Mouse (Mus musculus): ENCODE measurements at regions not wholly inside any gene's neighbourhood (a gene's known extent, or its start where the extent isn't known, plus 50 kb on each side); places are given as distances from the start of the nearest gene placed in this dataset.

- Histone ChIP-seq H3K4me1 (ENCODE audit: control insufficient read depth in 1 of 2, insufficient read depth in 2 of 2, low read length in 2 of 2) (no peaks in the 10 kb centered on the region), H3K9ac (ENCODE audit: control insufficient read depth, low read depth, low read length, poor library complexity, severe bottlenecking) (no peak overlapping the region), H3K4me3 (ENCODE audit: control insufficient read depth in 1 of 2, insufficient read depth in 1 of 2, low read depth in 2 of 2, low read length in 2 of 2) (no peak overlapping the region), H3K36me3 (ENCODE audit: control insufficient read depth in 1 of 2, insufficient read depth in 2 of 2, low read length in 2 of 2) (no peaks in the 10 kb centered on the region), H3K79me2 (ENCODE audit: control insufficient read depth, insufficient read depth, low read length, poor library complexity) (no peaks in the 10 kb centered on the region), H3K9me3 (replicated peaks; ENCODE audit: insufficient read depth, low read length) (no peaks in the 10 kb centered on the region), H3K27me3 (ENCODE audit: control insufficient read depth in 1 of 2, insufficient read depth in 2 of 2, low read length in 2 of 2) (no peaks in the 10 kb centered on the region), H3K27ac (ENCODE audit: control insufficient read depth, low read depth, low read length) (no peak overlapping the region)
- TF ChIP-seq POLR2AphosphoS2 (IDR thresholded peaks at IDR 0.05; ENCODE audit: low read length) (no peak), SMC3 (IDR thresholded peaks at IDR 0.05; ENCODE audit: low read depth, low read length) (no peak), RCOR1 (IDR thresholded peaks at IDR 0.05; ENCODE audit: low read depth, low read length) (no peak), JUND (IDR thresholded peaks at IDR 0.05; ENCODE audit: low read depth, low read length) (no peak), TAL1 (IDR thresholded peaks at IDR 0.05; ENCODE audit: low read length) (no peak), ZC3H11A (IDR thresholded peaks at IDR 0.05; ENCODE audit: low read depth, low read length) (no peak), GATA1 (IDR thresholded peaks at IDR 0.05; ENCODE audit: low read depth, low read length) (no peak), ZKSCAN1 (IDR thresholded peaks at IDR 0.05; ENCODE audit: low read depth, low read length) (no peak), CTCF (IDR thresholded peaks at IDR 0.05 in 2 of 3, conservative IDR thresholded peaks at IDR 0.05 in 1 of 3; ENCODE audit: control insufficient read depth in 1 of 3, insufficient read depth in 1 of 3, low read depth in 2 of 3, low read length in 3 of 3, poor library complexity in 1 of 3, severe bottlenecking in 1 of 3) (no peak), GABPA (IDR thresholded peaks at IDR 0.05; ENCODE audit: low read depth, low read length) (no peak), MEF2A (IDR thresholded peaks at IDR 0.05; ENCODE audit: extremely low read depth, insufficient replicate concordance, low read depth, low read length, poor library complexity, severe bottlenecking) (no peak), UBTF (IDR thresholded peaks at IDR 0.05; ENCODE audit: borderline replicate concordance, insufficient read depth, low read depth, low read length) (no peak), NELFE (IDR thresholded peaks at IDR 0.05; ENCODE audit: low read depth, low read length) (no peak), ZMIZ1 (IDR thresholded peaks at IDR 0.05; ENCODE audit: low read depth, low read length) (no peak), MAZ (IDR thresholded peaks at IDR 0.05; ENCODE audit: low read depth, low read length) (no peak), ETS1 (IDR thresholded peaks at IDR 0.05; ENCODE audit: low read depth, low read length) (no peak), USF2 (IDR thresholded peaks at IDR 0.05; ENCODE audit: borderline replicate concordance in 1 of 2, insufficient read depth in 1 of 2, low read depth in 1 of 2, low read length in 2 of 2) (no peak)
- DNase-seq (ENCODE audit: low read depth, low spot score) = no peak
These were observed 213.5 kb upstream of the Zfp637 start for GRCm38 (mm10) chr6:117627461-117627860.

DNA sequence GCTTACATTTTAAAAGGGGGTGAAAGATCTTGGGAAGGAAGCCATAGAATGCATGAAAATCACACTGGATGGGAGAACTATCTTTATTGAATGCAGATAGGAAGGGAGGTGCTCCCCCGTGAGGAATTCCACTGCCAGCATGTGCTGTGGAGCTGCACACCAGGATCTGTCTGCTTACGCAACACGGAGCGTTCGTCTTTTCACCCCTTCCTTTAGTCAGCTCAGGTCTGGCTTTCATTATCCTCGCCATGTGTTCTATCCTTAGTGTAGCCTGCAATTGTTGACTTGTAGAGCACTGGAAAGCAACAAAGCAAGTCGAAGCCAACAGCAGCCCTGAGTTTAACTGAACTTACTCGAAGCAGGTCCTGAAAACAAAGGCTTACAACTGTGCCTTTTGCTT is 194.4 kb upstream of the Zfp637 start:
- no peak for TF ChIP-seq UBTF (IDR thresholded peaks at IDR 0.05; ENCODE audit: borderline replicate concordance, insufficient read depth, low read depth, low read length)
- TF ChIP-seq GATA1 (IDR thresholded peaks at IDR 0.05; ENCODE audit: low read depth, low read length) = no peak
- TF ChIP-seq USF2 (IDR thresholded peaks at IDR 0.05; ENCODE audit: borderline replicate concordance in 1 of 2, insufficient read depth in 1 of 2, low read depth in 1 of 2, low read length in 2 of 2) = no peak
- no peak for TF ChIP-seq SMC3 (IDR thresholded peaks at IDR 0.05; ENCODE audit: low read depth, low read length)
- TF ChIP-seq E2F4 (IDR thresholded peaks at IDR 0.05; ENCODE audit: borderline replicate concordance, low read depth, low read length) = no peak
- no peak for TF ChIP-seq TAL1 (IDR thresholded peaks at IDR 0.05; ENCODE audit: low read length)
- TF ChIP-seq ZC3H11A (IDR thresholded peaks at IDR 0.05; ENCODE audit: low read depth, low read length) = no peak
- TF ChIP-seq CHD2 (IDR thresholded peaks at IDR 0.05; ENCODE audit: low read length) = no peak
- no peak for TF ChIP-seq MYC (IDR thresholded peaks at IDR 0.05; ENCODE audit: low read depth, low read length)
- no peak for TF ChIP-seq TCF12 (IDR thresholded peaks at IDR 0.05; ENCODE audit: low read depth, low read length)
- no peak for TF ChIP-seq NRF1 (IDR thresholded peaks at IDR 0.05; ENCODE audit: insufficient read depth, low read depth, low read length, poor library complexity, severe bottlenecking)
- no peak for TF ChIP-seq ZMIZ1 (IDR thresholded peaks at IDR 0.05; ENCODE audit: low read depth, low read length)
- no peak for TF ChIP-seq CTCF (IDR thresholded peaks at IDR 0.05 in 2 of 3, conservative IDR thresholded peaks at IDR 0.05 in 1 of 3; ENCODE audit: control insufficient read depth in 1 of 3, insufficient read depth in 1 of 3, low read depth in 2 of 3, low read length in 3 of 3, poor library complexity in 1 of 3, severe bottlenecking in 1 of 3)
- Histone ChIP-seq H3K9me3 (replicated peaks; ENCODE audit: insufficient read depth, low read length) (no peaks in the 10 kb centered on the region), H3K36me3 (ENCODE audit: control insufficient read depth in 1 of 2, insufficient read depth in 2 of 2, low read length in 2 of 2) (no peaks in the 10 kb centered on the region), H3K4me1 (ENCODE audit: control insufficient read depth in 1 of 2, insufficient read depth in 2 of 2, low read length in 2 of 2) (no peaks in the 10 kb centered on the region), H3K27ac (ENCODE audit: control insufficient read depth, low read depth, low read length) (no peak overlapping the region), H3K4me3 (ENCODE audit: control insufficient read depth in 1 of 2, insufficient read depth in 1 of 2, low read depth in 2 of 2, low read length in 2 of 2) (no peak overlapping the region), H3K9ac (ENCODE audit: control insufficient read depth, low read depth, low read length, poor library complexity, severe bottlenecking) (no peak overlapping the region), H3K79me2 (ENCODE audit: control insufficient read depth, insufficient read depth, low read length, poor library complexity) (no peaks in the 10 kb centered on the region), H3K27me3 (ENCODE audit: control insufficient read depth in 1 of 2, insufficient read depth in 2 of 2, low read length in 2 of 2) (no peaks in the 10 kb centered on the region)
- no peak for DNase-seq (ENCODE audit: low read depth, low spot score)
